Mouse (Mus musculus) lung, adult 2 months (tissue): Measurements from ENCODE around the gene Ubqln4.

Source experiments
- CTCF ChIP-seq: fragments of 200-500 bp; IDR thresholded peaks from 2 replicates; pipeline ENCODE4 v1.5.1; 2011; ENCODE audit warnings: mild to moderate bottlenecking, low read length, control low read depth; ENCODE audit not compliant: insufficient read depth
- POLR2A ChIP-seq: fragments of 200-500 bp; IDR thresholded peaks from 2 replicates; pipeline ENCODE4 v1.6.1; 2011; ENCODE audit warnings: low read depth, mild to moderate bottlenecking, control low read depth, low read length, borderline replicate concordance; ENCODE audit errors: extremely low read depth

DNA sequence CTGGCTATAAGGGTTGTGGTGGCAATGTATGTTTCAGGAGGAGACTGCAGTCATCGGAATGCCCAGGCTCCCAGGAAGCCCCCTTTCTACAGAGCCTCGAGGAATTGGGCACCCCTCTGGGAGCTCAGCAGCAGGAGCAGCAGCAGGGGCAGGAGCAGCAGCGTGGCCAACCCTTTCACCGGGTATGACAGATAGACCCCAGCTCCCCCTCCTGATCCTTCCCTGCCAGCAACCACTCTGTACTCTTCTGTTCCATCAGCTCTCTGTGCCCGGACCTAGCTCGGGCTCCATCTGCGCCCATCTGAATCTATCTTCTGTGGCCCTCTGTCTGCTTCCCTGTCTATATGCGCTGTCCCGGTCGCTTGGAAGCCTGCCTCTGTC lies 54.2 kb downstream of the Ubqln4 start:
- TF ChIP-seq POLR2A (no peak), CTCF (no peak)
